Mouse (Mus musculus) liver, adult 2 months (tissue): ENCODE data around the gene Usf2. TPM values are rescaled to one million over a fixed set of nuclear protein-coding genes. Genes with fewer than 3 reads are reported as not detected.
"Not testable (repeated sequence)": the region's sequence is repeated elsewhere in the genome, so short reads cannot be mapped to it uniquely, and the experiment has no call there.

Experiments used
- DNase-seq: peaks from one replicate; pipeline ENCODE4 v3.0.0-alpha.2; 2011; ENCODE audit warnings: low read depth, low spot score; ENCODE audit errors: extremely low read depth
- H3K27ac ChIP-seq: fragments of 200-500 bp; replicated peaks from 2 replicates; pipeline ENCODE4 v1.5.1; 2012; ENCODE audit warnings: low read depth, mild to moderate bottlenecking, control low read depth, inconsistent platforms, low read length; ENCODE audit not compliant: insufficient read depth
- H3K27me3 ChIP-seq: fragments of 200-500 bp; 2 replicates; pipeline ENCODE4 v1.6.1; 2012; ENCODE audit warnings: mild to moderate bottlenecking, moderate library complexity, low read length, inconsistent platforms; ENCODE audit not compliant: control insufficient read depth, insufficient read depth
- H3K36me3 ChIP-seq: fragments of 200-500 bp; 2 replicates; pipeline ENCODE4 v1.6.1; 2012; ENCODE audit warnings: low read length, inconsistent platforms; ENCODE audit not compliant: control insufficient read depth, insufficient read depth
- H3K4me1 ChIP-seq: fragments of 200-500 bp; 2 replicates; pipeline ENCODE4 v1.6.1; 2011; ENCODE audit warnings: low read length; ENCODE audit not compliant: control insufficient read depth, insufficient read depth
- H3K4me3 ChIP-seq: fragments of 200-500 bp; 2 replicates; pipeline ENCODE4 v1.5.1; 2011; ENCODE audit warnings: low read depth, mild to moderate bottlenecking, control low read depth, low read length, moderate library complexity; ENCODE audit not compliant: insufficient read depth
- H3K79me2 ChIP-seq: fragments of 200-500 bp; 2 replicates; pipeline ENCODE4 v1.6.1; 2012; ENCODE audit warnings: inconsistent platforms, mild to moderate bottlenecking, low read length, moderate library complexity; ENCODE audit not compliant: control insufficient read depth, insufficient read depth
- H3K9ac ChIP-seq: fragments of 200-500 bp; 2 replicates; pipeline ENCODE4 v1.6.1; 2012; ENCODE audit warnings: low read depth, mild to moderate bottlenecking, control low read depth, inconsistent platforms, low read length
- CTCF ChIP-seq: fragments of 200-500 bp; IDR thresholded peaks from 2 replicates; pipeline ENCODE4 v1.5.1; 2011; ENCODE audit warnings: low read depth, low read length, control low read depth
- POLR2A ChIP-seq: fragments of 200-500 bp; IDR thresholded peaks from 2 replicates; pipeline ENCODE4 v1.6.1; 2011; ENCODE audit warnings: low read length, control low read depth; ENCODE audit not compliant: insufficient read depth; ENCODE audit errors: extremely low read depth
- WGBS: fragments of 180-500 bp; shearing (Covaris S2); methylation state at CpG from one replicate; pipeline ENCODE4 v1.1.7; 2018; 5-methylcytosine and 5-hydroxymethylcytosine counted together
- polyA plus RNA-seq: library from polyadenylated mRNA; depleted of rRNA; stranded (reverse); fragments of >200 nt; gene quantifications from 2 replicates; pipeline ENCODE4 v1.2.3, GENCODE M21; 2012
- total RNA-seq: library from RNA; depleted of rRNA; stranded (reverse); fragments of >200 nt; gene quantifications from 2 replicates; pipeline ENCODE4 v1.2.3, GENCODE M21; 2014

Gene Usf2
- total and polyA plus RNA-seq, 2 experiments, result 40.5 to 161 TPM

DNA sequence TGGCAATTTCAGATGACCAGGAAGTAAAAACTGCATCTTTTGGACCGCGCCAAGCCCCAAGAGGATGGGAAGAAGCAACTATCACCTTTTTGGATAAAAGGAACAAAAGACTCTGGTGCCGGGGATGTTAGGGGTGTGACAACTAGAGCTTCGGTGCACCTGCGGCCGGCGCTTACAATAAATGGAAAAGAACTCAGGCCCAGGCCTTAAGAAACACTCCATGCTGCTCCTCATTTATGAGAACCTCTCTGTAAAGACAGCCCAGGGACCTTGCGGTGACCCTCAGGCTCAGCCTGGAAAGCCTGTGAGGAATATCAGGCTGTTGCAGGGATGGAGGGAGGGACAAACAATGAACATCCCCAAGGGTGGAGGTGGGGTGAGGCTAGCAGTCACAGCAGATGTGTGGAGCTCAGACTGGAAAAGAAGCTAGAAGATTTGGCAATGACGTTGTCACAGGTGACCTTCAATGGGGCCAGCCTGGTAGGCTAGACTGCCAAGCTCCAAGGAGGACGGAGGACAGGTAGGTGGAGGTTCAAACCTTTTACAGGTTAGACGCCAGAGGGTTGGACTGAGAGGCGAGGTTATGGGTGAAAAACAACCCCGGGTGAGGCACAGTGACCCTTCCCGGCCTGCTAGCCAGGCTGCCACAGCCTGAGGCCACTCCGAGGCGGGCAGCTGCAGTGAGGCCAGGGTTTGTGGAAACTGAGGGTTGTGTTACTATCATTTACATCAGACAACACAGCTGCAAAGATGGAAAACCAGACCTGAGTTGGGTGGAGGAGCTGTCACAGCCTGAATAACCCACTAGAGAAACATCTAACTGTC, 4.0 kb downstream of the Usf2 start:
- whole genome bisulfite sequencing, result 64% methylated on average over 16 of the region's 16 CpGs
- peak overlapping the region; percentile 55; the same call in 1 of the 2 replicates for H3K9ac ChIP-seq
- H3K4me3 ChIP-seq, result no peak overlapping the region
- TF ChIP-seq POLR2A (no peak), CTCF (no peak)
- peaks cover 7% of the 10 kb centered on the region; the same call in 1 of the 2 replicates for H3K79me2 ChIP-seq
- peak; percentile 86 for DNase-seq
- peaks cover 27% of the 10 kb centered on the region for H3K4me1 ChIP-seq
- H3K27me3 ChIP-seq, result no peaks in the 10 kb centered on the region
- peak overlapping the region; percentile 76 for H3K27ac ChIP-seq
- peaks cover 26% of the 10 kb centered on the region for H3K36me3 ChIP-seq

DNA sequence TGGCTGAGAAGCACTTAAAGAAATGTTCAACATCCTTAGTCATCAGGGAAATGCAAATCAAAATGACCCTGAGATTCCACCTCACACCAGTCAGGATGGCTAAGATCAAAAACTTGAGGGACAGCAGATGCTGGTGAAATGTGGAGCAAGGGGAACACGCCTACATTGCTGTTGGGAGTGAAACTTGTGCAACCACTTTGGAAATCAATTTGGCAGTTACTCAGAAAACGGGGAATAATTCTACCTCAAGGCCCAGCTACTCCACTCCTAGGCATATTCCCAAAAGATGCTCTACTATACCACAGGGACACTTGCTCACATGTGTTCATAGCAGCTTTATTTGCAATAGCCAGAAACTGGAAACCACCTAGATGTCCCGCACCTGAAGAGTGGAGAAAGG, 6.7 kb downstream of the Usf2 start:
- peaks cover 26% of the 10 kb centered on the region for H3K36me3 ChIP-seq

DNA sequence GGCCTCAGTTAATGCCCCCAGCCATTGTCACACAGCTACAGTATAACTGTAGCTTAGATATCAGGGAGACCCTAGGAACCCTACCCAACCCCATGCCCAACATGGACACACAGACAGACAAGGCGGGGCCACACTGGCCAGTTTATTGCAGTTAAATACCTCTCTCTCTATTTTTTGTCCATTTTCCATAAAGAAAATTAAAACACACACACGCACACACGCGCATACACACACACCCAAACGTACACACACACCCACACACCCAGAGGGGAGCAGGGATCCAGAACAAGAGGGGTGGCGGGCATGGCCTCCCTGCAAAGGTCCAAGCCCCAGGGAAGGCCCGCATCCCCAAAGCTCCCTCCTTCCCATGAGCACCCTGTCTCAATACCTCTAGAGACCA, 10.7 kb downstream of the Usf2 start:
- WGBS, result 82% methylated on average over 7 of the region's 7 CpGs
- Histone ChIP-seq H3K27me3 (no peaks in the 10 kb centered on the region), H3K79me2 (no peaks in the 10 kb centered on the region; the same call in 1 of the 2 replicates), H3K4me1 (peaks cover 12% of the 10 kb centered on the region), H3K9ac (peak overlapping the region; percentile 2; the same call in 1 of the 2 replicates), H3K27ac (peak overlapping the region; percentile 84), H3K4me3 (no peak overlapping the region), H3K36me3 (peaks cover 8% of the 10 kb centered on the region)
- TF ChIP-seq CTCF, result no peak
- no peak for TF ChIP-seq POLR2A
- peak; percentile 31 for DNase-seq

More for the DNA sequence above, 6.7 kb downstream of the Usf2 start:
- H3K79me2 ChIP-seq, H3K9ac ChIP-seq, H3K4me3 ChIP-seq, H3K27me3 ChIP-seq, H3K27ac ChIP-seq: not testable (repeated sequence)
- H3K4me1 ChIP-seq, result peaks cover 25% of the 10 kb centered on the region
- peak; percentile 90 for DNase-seq
- WGBS, result 27% methylated on average over 3 of the region's 3 CpGs

DNA sequence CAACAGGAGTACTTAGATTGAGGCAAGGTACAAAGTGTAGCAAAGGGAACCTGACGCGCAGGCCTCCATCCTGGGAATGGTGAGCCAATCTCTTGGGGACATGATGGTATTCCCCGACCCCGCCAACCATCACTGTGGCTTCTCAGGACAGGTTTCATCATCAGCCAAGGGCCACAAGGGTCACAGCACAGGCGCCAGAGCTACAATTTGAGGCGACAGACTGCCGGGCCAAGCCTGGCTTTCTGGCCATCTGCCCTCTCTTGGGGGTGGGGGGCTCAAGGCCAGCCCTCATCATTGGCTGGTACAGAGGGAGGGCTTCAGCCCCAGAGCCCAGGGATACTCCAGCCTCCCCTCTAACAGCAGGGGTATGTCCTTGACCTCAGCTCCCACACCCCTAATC, 11.1 kb downstream of the Usf2 start:
- not testable (repeated sequence) for H3K27me3 ChIP-seq
- peak overlapping the region; percentile 84 for H3K27ac ChIP-seq

DNA sequence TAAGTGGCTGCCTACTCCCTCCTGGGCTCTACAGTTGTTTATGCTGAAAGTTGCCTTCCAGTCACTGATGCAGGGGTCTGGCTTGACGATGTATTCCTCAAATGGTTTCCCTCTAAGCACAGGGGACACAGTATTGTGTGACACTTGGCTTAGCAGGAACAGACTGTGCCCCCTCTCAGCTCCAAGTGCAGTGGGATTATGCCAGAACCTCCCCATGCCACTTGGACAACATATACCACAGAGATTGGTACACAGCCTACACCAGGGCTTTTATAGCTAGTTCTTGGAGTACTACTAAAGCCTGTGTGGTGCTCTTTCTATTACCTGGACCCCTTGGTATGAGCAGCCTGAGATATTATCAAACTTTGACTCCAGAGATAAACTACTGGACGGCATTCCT, 11.9 kb downstream of the Usf2 start:
- not testable (repeated sequence) for H3K4me1 ChIP-seq, H3K36me3 ChIP-seq, H3K27me3 ChIP-seq, H3K79me2 ChIP-seq, H3K4me3 ChIP-seq, H3K9ac ChIP-seq, DNase-seq
- 47% methylated on average over 2 of the region's 2 CpGs for WGBS
- H3K27ac ChIP-seq, result peak overlapping the region; percentile 77

More for the DNA sequence above, 11.1 kb downstream of the Usf2 start:
- H3K36me3 ChIP-seq, H3K79me2 ChIP-seq, H3K4me3 ChIP-seq, H3K9ac ChIP-seq: not testable (repeated sequence)
- peak; percentile 90 for DNase-seq
- 20% methylated on average over 7 of the region's 7 CpGs for WGBS
- H3K4me1 ChIP-seq, result peaks cover 10% of the 10 kb centered on the region

DNA sequence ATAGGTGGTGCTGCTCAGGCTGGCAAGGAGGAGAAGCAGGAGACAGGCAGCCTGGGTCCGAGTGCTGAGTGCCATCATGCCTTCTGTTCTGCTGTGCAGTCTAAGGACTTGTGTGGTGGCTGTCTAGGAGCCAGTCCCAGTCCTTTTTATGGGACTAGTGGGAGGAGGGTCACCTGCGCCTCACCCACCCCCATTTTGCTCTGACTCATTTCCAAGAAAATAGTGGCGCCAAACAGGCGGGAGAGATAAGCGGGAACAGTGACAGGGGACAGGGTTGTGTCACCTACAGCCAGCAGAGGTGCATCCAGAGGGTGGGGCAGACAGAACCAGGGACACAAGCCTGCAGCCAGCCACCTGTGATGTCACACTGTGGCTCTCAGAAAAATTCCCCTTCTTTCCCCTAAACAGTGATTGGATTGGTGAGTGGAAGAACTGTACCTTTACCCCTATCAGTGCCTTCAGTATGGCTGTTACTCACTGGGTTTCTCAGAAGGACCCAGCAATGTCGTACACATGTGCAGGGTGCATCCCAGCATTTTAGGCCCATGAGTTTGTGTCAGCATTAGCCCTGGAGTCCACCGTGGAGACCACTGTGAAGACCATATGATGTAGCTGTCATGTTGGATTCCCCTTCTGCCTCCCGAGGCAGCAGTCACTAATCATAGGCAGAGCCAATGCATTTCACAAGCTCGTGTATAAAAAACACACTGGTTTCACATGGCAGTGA, 12.5 kb downstream of the Usf2 start, which contains the start of gene Hamp:
Gene Hamp (minus strand): TSS at position 124 of the 727 bp plus-strand sequence.
- H3K27ac ChIP-seq, result peak within 1 kb of the TSS; percentile 77
- peaks cover 3% of the 10 kb centered on the region for H3K36me3 ChIP-seq
- peak within 1 kb of the TSS; percentile 62 for H3K4me3 ChIP-seq
- peaks cover 7% of the 10 kb centered on the region for H3K4me1 ChIP-seq
- WGBS, result 24% methylated on average over 9 of the region's 9 CpGs
- H3K9ac ChIP-seq, result peak within 1 kb of the TSS; percentile 72
- TF ChIP-seq POLR2A (no peak; the same call in none of the 2 replicates), CTCF (no peak)
- H3K79me2 ChIP-seq, result no peaks in the 10 kb centered on the region; the same call in 1 of the 2 replicates
- DNase-seq, result peak; percentile 88
- H3K27me3 ChIP-seq, result no peaks in the 10 kb centered on the region
